ENCODE assay signal across 22 mouse cellular contexts in the genomic region with DNA sequence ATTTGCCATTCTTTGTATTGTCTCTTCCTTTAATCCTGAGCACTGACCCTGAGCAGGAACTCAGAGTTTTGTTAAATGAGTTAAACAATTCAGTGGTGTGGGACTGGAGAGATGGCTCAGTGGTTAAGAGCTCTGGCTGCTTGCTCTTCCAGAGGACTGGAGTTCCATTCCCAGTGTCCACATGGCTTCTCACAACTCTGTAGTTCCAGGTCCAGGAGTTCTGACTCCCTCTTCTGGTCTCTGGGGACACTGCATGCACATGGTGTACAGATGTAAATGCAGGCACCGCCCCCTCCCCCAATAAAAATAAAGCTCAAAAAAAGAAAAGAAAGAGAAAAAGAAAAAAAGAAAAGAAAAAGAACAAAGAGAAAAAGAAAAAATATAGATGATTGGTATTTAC. TPM values are rescaled to one million over a fixed set of nuclear protein-coding genes. Genes with fewer than 3 reads are reported as not detected.
A peak's percentile ranks its signal among the peaks of the same experiment; 100 is the strongest.
DNase-seq lines count a peak whose midpoint lies in the region; ATAC-seq and TF ChIP-seq lines count a peak whose summit lies in the region.
"Had no signal": no experiment of that assay in that cellular context is flagged by ENCODE, and none has a peak within 500 bp of the region (broad histone marks: within the 10 kb centered on the region; RNA-seq: fewer than 3 reads in every experiment).

No protein-coding gene starts in this region.

- in situ Hi-C loops in CH12.LX (cut with MboI; ENCODE audit: low pct_ligation_motif_present, low pct_unique_long_range_greater_than_20kb, low sequenced_read_pairs) (no loop called here), ES-E14 (cut with MboI; ENCODE audit: low sequenced_read_pairs in 2 of 2, unreplicated experiment in 2 of 2) (no loop called here)

- H3K27me3 ChIP-seq in intestine, postnatal 0 days (replicated peaks; ENCODE audit: control insufficient read depth, insufficient read depth, low read length) = no peaks in the 10 kb centered on the region
- H3K27me3 ChIP-seq in intestine, embryonic 15.5 days (replicated peaks) = no peaks in the 10 kb centered on the region
- H3K27me3 ChIP-seq in CH12.LX (replicated peaks) = no peaks in the 10 kb centered on the region
- H3K27me3 ChIP-seq: forebrain, embryonic 13.5 days; heart, embryonic 13.5 days; hindbrain, embryonic 15.5 days had no signal

- dilution Hi-C loops in CH12.LX (cut with MboI; ENCODE audit: extremely low pct_ligation_motif_present, extremely low pct_unique_long_range_greater_than_20kb, low sequenced_read_pairs) = no loop called here

- no peaks in the 10 kb centered on the region for H3K4me1 ChIP-seq in intestine, postnatal 0 days (replicated peaks; ENCODE audit: control insufficient read depth, insufficient read depth, low read length)
- H3K4me1 ChIP-seq in intestine, embryonic 15.5 days (replicated peaks) = no peaks in the 10 kb centered on the region
- H3K4me1 ChIP-seq in CH12.LX (ENCODE audit: control insufficient read depth in 1 of 2, insufficient read depth in 2 of 2) = peaks cover 0 to 2% of the 10 kb centered on the region in 2 experiments; a peak in 2 of 4 replicates
- peaks cover 3 to 6% of the 10 kb centered on the region in 2 experiments; a peak in 1 of 4 replicates for H3K4me1 ChIP-seq in ES-E14 (ENCODE audit: control insufficient read depth in 2 of 2, insufficient read depth in 2 of 2, low read length in 2 of 2, poor library complexity in 1 of 2)
- H3K4me1 ChIP-seq: embryonic facial prominence, embryonic 10.5 days; forebrain, embryonic 13.5 days; heart, embryonic 13.5 days; hindbrain, embryonic 15.5 days had no signal

- WGBS in intestine, postnatal 0 days = 100% methylated on average over 1 of the region's 1 CpGs
- 100% methylated on average over 1 of the region's 1 CpGs for WGBS in intestine, embryonic 15.5 days

- H3K4me3 ChIP-seq in intestine, postnatal 0 days (ENCODE audit: low read depth, low read length) = no peak overlapping the region
- no peak overlapping the region for H3K4me3 ChIP-seq in intestine, embryonic 15.5 days (replicated peaks)
- H3K4me3 ChIP-seq in CH12.LX (replicated peaks in 1 of 3; ENCODE audit: low read depth in 2 of 3, low read length in 2 of 3, poor library complexity in 1 of 3) (no peak overlapping the region), ES-E14 (ENCODE audit: insufficient read depth in 1 of 2, low read depth in 1 of 2, low read length in 2 of 2, poor library complexity in 1 of 2, severe bottlenecking in 1 of 2) (no peak overlapping the region)
- H3K4me3 ChIP-seq: embryonic facial prominence, embryonic 10.5 days; forebrain, embryonic 13.5 days; gastrocnemius, adult 2 months; heart, embryonic 13.5 days; hindbrain, embryonic 15.5 days had no signal

- peak; percentile 6 for TF ChIP-seq RAD21 in CH12.LX (IDR thresholded peaks at IDR 0.05; ENCODE audit: low read depth, low read length)

- H3K36me3 ChIP-seq in intestine, postnatal 0 days (ENCODE audit: control insufficient read depth, insufficient read depth) = no peaks in the 10 kb centered on the region
- H3K36me3 ChIP-seq in intestine, embryonic 15.5 days = no peaks in the 10 kb centered on the region
- H3K36me3 ChIP-seq in CH12.LX (replicated peaks in 1 of 2; ENCODE audit: control insufficient read depth in 1 of 2, insufficient read depth in 1 of 2, low read length in 1 of 2) (no peaks in the 10 kb centered on the region), ES-E14 (ENCODE audit: control insufficient read depth, insufficient read depth, low read length, poor library complexity, severe bottlenecking) (no peaks in the 10 kb centered on the region)
- H3K36me3 ChIP-seq: embryonic facial prominence, embryonic 10.5 days; heart, embryonic 13.5 days; hindbrain, embryonic 15.5 days had no signal

- no peak for TF ChIP-seq EP300 in CH12.LX (IDR thresholded peaks at IDR 0.05; ENCODE audit: low read length)

- H3K9me3 ChIP-seq in intestine, postnatal 0 days (ENCODE audit: control insufficient read depth) = no peaks in the 10 kb centered on the region
- H3K9me3 ChIP-seq in intestine, embryonic 15.5 days = no peaks in the 10 kb centered on the region
- H3K9me3 ChIP-seq in CH12.LX (replicated peaks; ENCODE audit: low read length) = no peaks in the 10 kb centered on the region
- H3K9me3 ChIP-seq in ES-E14 (ENCODE audit: control insufficient read depth, insufficient read depth, low read depth, low read length) = no peaks in the 10 kb centered on the region
- H3K9me3 ChIP-seq: embryonic facial prominence, embryonic 10.5 days; forebrain, embryonic 13.5 days; hindbrain, embryonic 15.5 days had no signal

- H3K27ac ChIP-seq in intestine, postnatal 0 days (ENCODE audit: low read depth, low read length) = no peak overlapping the region
- H3K27ac ChIP-seq in intestine, embryonic 15.5 days = no peak overlapping the region
- H3K27ac ChIP-seq in CH12.LX (ENCODE audit: insufficient read depth, low read depth) (no peak overlapping the region), ES-E14 (ENCODE audit: insufficient read depth, low read depth, low read length, poor library complexity, severe bottlenecking) (no peak overlapping the region)
- H3K27ac ChIP-seq: embryonic facial prominence, embryonic 10.5 days; forebrain, embryonic 13.5 days; gastrocnemius, adult 2 months; heart, embryonic 13.5 days; hindbrain, embryonic 15.5 days had no signal

- H3K4me2 ChIP-seq in intestine, postnatal 0 days (replicated peaks; ENCODE audit: low read depth) = no peak overlapping the region
- no peak overlapping the region for H3K4me2 ChIP-seq in intestine, embryonic 15.5 days (replicated peaks)
- H3K4me2 ChIP-seq in CH12.LX (ENCODE audit: insufficient read depth, low read depth, poor library complexity, severe bottlenecking) = no peak overlapping the region
- H3K4me2 ChIP-seq: forebrain, embryonic 13.5 days; heart, embryonic 13.5 days; hindbrain, embryonic 15.5 days had no signal

- H3K9ac ChIP-seq in intestine, postnatal 0 days (ENCODE audit: low read depth, low read length) = no peak overlapping the region
- H3K9ac ChIP-seq in intestine, embryonic 15.5 days = no peak overlapping the region
- H3K9ac ChIP-seq in CH12.LX (ENCODE audit: insufficient read depth, low read depth) (no peak overlapping the region), ES-E14 (ENCODE audit: insufficient read depth, low read depth, low read length, poor library complexity, severe bottlenecking) (no peak overlapping the region)
- H3K9ac ChIP-seq: forebrain, embryonic 13.5 days; forebrain, postnatal 0 days; heart, embryonic 13.5 days; hindbrain, embryonic 15.5 days had no signal

- no peak for DNase-seq in CH12.LX (ENCODE audit: extremely low read depth)
- peak; percentile 40 for DNase-seq in ES-E14 (ENCODE audit: low read depth, low spot score)
- peak; percentile 77 for DNase-seq in ZHBTc4 (ENCODE audit: low read depth, low spot score)
- no peak for DNase-seq in heart, adult 9 months (ENCODE audit: low spot score in 2 of 2)
- no peak for DNase-seq in left cerebral cortex, adult 18-20 months (ENCODE audit: low spot score in 2 of 2)
- no peak for DNase-seq in layer of hippocampus, adult 9-10 months (ENCODE audit: low spot score)
- DNase-seq: adrenal gland, postnatal 10 days; B cell, adult 2 months; cerebellum, adult 11-12 months; cerebellum, adult 9-11 months; forebrain, postnatal 0 days; gastrocnemius, adult 2 months; gastrocnemius, postnatal 25 days; heart, postnatal 36 days had no signal

- no peaks in the 10 kb centered on the region for H3K79me2 ChIP-seq in CH12.LX (replicated peaks; ENCODE audit: control insufficient read depth, extremely low read depth, insufficient read depth, poor library complexity, severe bottlenecking)

- 0 out of 2 replicates have a peak, but pooled peaks have one; percentile 23 for TF ChIP-seq CTCF in intestine, postnatal 0 days (IDR thresholded peaks at IDR 0.05; ENCODE audit: low read depth)
- TF ChIP-seq CTCF in CH12.LX (conservative IDR thresholded peaks at IDR 0.05 in 1 of 2, IDR thresholded peaks at IDR 0.05 in 1 of 2; ENCODE audit: low read depth in 2 of 2, low read length in 2 of 2) = no peak

- no peak for ATAC-seq in intestine, postnatal 0 days
- ATAC-seq in intestine, embryonic 15.5 days = no peak
- ATAC-seq: CD4-positive, CD25-positive, alpha-beta regulatory T cell, adult 4 months; forebrain, embryonic 13.5 days; forebrain, postnatal 0 days had no signal

- TF ChIP-seq POLR2A in CH12.LX (IDR thresholded peaks at IDR 0.05; ENCODE audit: low read depth, low read length) = no peak

TF ChIP-seq in CH12.LX, 34 proteins besides CTCF, POLR2A, EP300 and RAD21:
- TF ChIP-seq NRF1 (IDR thresholded peaks at IDR 0.05; ENCODE audit: low read depth, low read length) (no peak), ZMIZ1 (IDR thresholded peaks at IDR 0.05; ENCODE audit: low read depth, low read length) (no peak), MAZ (IDR thresholded peaks at IDR 0.05; ENCODE audit: low read depth, low read length) (no peak), TBP (conservative IDR thresholded peaks at IDR 0.05; ENCODE audit: low read depth, low read length) (no peak), KAT2A (IDR thresholded peaks at IDR 0.05; ENCODE audit: insufficient replicate concordance, low read length) (no peak), IRF4 (IDR thresholded peaks at IDR 0.05; ENCODE audit: low read depth, low read length) (no peak), CHD1 (IDR thresholded peaks at IDR 0.05; ENCODE audit: low read depth, low read length) (no peak), PAX5 (IDR thresholded peaks at IDR 0.05; ENCODE audit: low read length) (no peak), TCF12 (IDR thresholded peaks at IDR 0.05; ENCODE audit: low read depth, low read length) (no peak)
TF ChIP-seq in CH12.LX: peak in this region for 0.

TF ChIP-seq in ES-E14, 5 proteins besides CTCF, POLR2A, EP300 and RAD21:
- TF ChIP-seq HCFC1 (IDR thresholded peaks at IDR 0.05; ENCODE audit: borderline replicate concordance, insufficient read depth, low read length) (no peak), ZC3H11A (IDR thresholded peaks at IDR 0.05; ENCODE audit: borderline replicate concordance, low read depth, low read length) (peak; percentile 35; the same call in 1 of the 2 replicates), CHD2 (IDR thresholded peaks at IDR 0.05; ENCODE audit: low read depth, low read length) (no peak), MAFK (IDR thresholded peaks at IDR 0.05; ENCODE audit: insufficient read depth, low read depth, low read length) (no peak)

RNA-seq across cellular contexts. Expression of a gene that starts 43.6 kb away (rescaled TPM):
- 3.9 and 4.9 TPM in 2 replicates for polyA plus RNA-seq in intestine, postnatal 0 days (2015; fragmentation: Nextera tagmentation; extraction: Ambion mirVana)
- polyA plus RNA-seq in intestine, embryonic 15.5 days (2015; fragmentation: Nextera tagmentation; extraction: Ambion mirVana) = 10.4 and 10.5 TPM in 2 replicates
- total RNA-seq in CH12.LX (2012; rRNA removed) (0.25 and 0.47 TPM in 2 replicates), CH12.LX (2014; rRNA removed) (0.90 and 1.3 TPM in 2 replicates), ES-E14 (2012; rRNA removed) (24.6 and 35.4 TPM in 2 replicates)
- 0.71 and 0.77 TPM in 2 replicates for polyA plus RNA-seq in CH12.LX (2012; ENCODE audit: insufficient read length, low read depth)
- total RNA-seq in left cerebral cortex, adult 18-20 months (2021) = under 1 TPM in 1 of 2 experiments, not detected in 1; 0.12 TPM
- total RNA-seq: granulocyte monocyte progenitor cell, adult 5-6 weeks had no signal

Comparison
In these comparisons a context has a peak if more than half of its experiments do, and no peak if none do; other contexts are left out.
1. DNase-seq: peak in ES-E14 (single experiment) and ZHBTc4 (single experiment); none in CH12.LX (single experiment), heart, adult 9 months (0 of 2), left cerebral cortex, adult 18-20 months (0 of 2) and layer of hippocampus, adult 9-10 months (single experiment).
2. RNA of a gene that starts 43.6 kb away (total RNA-seq): 24.6 to 35.4 TPM in ES-E14; 0.25 to 1.3 TPM in CH12.LX and 0.12 TPM in left cerebral cortex, adult 18-20 months; every median in the first group is over 10 times any median in the second.